Mouse (Mus musculus) CD4-positive, CD25-positive, alpha-beta regulatory T cell, adult 4 months (primary cell): ENCODE data around the gene Psmd3. TPM values are rescaled to one million over a fixed set of nuclear protein-coding genes. Genes with fewer than 3 reads are reported as not detected.

Experiments
- polyA plus RNA-seq, 2 experiments: library from polyadenylated mRNA; unstranded; fragments of 100-300 nt; shearing (Covaris generic); gene quantifications; one replicate each; pipeline ENCODE4 v1.2.1; 2017

The Psmd3 gene
- polyA plus RNA-seq, 2 experiments from 2014 or later = 13.8 to 17.5 TPM

Other genes starting within 250 kb of the Psmd3 start
- 100 to 1,000 TPM; 150 to 155 TPM for gene Mien1, start 243.6 kb upstream of the Psmd3 start, polyA plus RNA-seq
- 1 to 10 TPM; 3.6 to 6.2 TPM for gene Grb7, start 236.2 kb upstream of the Psmd3 start, polyA plus RNA-seq
- 10 to 100 TPM; 77.0 to 98.7 TPM for gene Ikzf3, start 136.5 kb upstream of the Psmd3 start, polyA plus RNA-seq
- gene Zpbp2, start 131.5 kb upstream of the Psmd3 start, polyA plus RNA-seq = 1 to 10 TPM; 5.0 to 6.0 TPM
- 10 to 100 TPM; 25.9 to 53.6 TPM for gene Ormdl3, start 95.2 kb upstream of the Psmd3 start, polyA plus RNA-seq
- not detected for gene Lrrc3c, start 84.3 kb upstream of the Psmd3 start, polyA plus RNA-seq
- gene Gm12355, start 56.9 kb upstream of the Psmd3 start, polyA plus RNA-seq = 1 to 10 TPM; 1.0 to 9.6 TPM
- gene Gsdma3, start 56.2 kb upstream of the Psmd3 start, polyA plus RNA-seq = under 1 TPM in 1 of 2 experiments, not detected in 1; 0.20 TPM
- not detected for gene Gsdma2, start 35.8 kb upstream of the Psmd3 start, polyA plus RNA-seq
- gene Gsdma, start 18.2 kb upstream of the Psmd3 start, polyA plus RNA-seq = under 1 TPM in 1 of 2 experiments, not detected in 1; 0.12 TPM
- gene Csf3, start 18.7 kb downstream of the Psmd3 start, polyA plus RNA-seq = not detected
- gene Med24, start 46.9 kb downstream of the Psmd3 start, polyA plus RNA-seq = 10 to 100 TPM; 27.0 to 37.5 TPM
- 1 to 10 TPM; 4.8 to 5.7 TPM for gene Thra, start 58.1 kb downstream of the Psmd3 start, polyA plus RNA-seq
- 10 to 100 TPM in 1 of 2 experiments, 1 to 10 TPM in 1; 4.9 to 12.3 TPM for gene Nr1d1, start 92.8 kb downstream of the Psmd3 start, polyA plus RNA-seq
- gene Msl1, start 113.0 kb downstream of the Psmd3 start, polyA plus RNA-seq = 10 to 100 TPM; 22.3 to 24.8 TPM
- 10 to 100 TPM; 13.6 to 14.5 TPM for gene Casc3, start 122.4 kb downstream of the Psmd3 start, polyA plus RNA-seq
- gene Rapgefl1, start 154.2 kb downstream of the Psmd3 start, polyA plus RNA-seq = under 1 TPM in 1 of 2 experiments, not detected in 1; 0.48 TPM
- 10 to 100 TPM; 13.5 to 13.9 TPM for gene Wipf2, start 181.1 kb downstream of the Psmd3 start, polyA plus RNA-seq
- 1 to 10 TPM; 4.1 to 8.5 TPM for gene Cdc6, start 225.2 kb downstream of the Psmd3 start, polyA plus RNA-seq
- gene Rara, start 245.3 kb downstream of the Psmd3 start, polyA plus RNA-seq = 1 to 10 TPM; 8.6 to 8.9 TPM